Mouse (Mus musculus): ENCODE measurements around the gene Sult2a8.

DNA sequence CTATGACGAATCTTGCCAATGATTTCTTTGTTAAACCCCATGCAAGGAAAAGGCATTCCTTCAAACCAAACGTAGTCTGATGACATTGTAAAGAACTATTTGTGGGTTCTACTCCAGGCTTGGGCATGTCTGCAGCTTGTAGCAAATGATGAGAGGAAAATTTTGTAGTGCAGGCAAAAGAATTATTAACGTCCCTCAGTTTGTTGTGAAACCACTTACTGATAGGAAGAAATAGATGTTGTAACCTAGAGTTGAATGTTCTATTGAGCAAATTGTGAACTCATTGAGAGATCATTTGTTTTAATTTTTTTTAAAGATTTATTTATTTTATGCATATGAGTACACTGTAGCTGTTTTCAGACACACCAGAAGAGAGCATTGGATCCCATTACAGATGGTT is 46.3 kb upstream of the Sult2a8 start:
- no peak for TF ChIP-seq CTCF (IDR thresholded peaks at IDR 0.05; ENCODE audit: extremely low read depth, insufficient read depth, low read length)
- no peak for TF ChIP-seq POLR2A (IDR thresholded peaks at IDR 0.05; ENCODE audit: extremely low read depth, insufficient read depth, low read length)

All from cortical plate, adult 2 months (tissue).